Mouse (Mus musculus): ENCODE data around the gene Akap8. TPM values are rescaled to one million over a fixed set of nuclear protein-coding genes. Genes with fewer than 3 reads are reported as not detected.

Akap8 gene
- polyA plus RNA-seq, 1 experiment from 2014 or later: 114 TPM

- Histone ChIP-seq H3K27me3 (replicated peaks) (no peaks in the 10 kb centered on the region), H3K36me3 (replicated peaks) (peaks cover 20% of the 10 kb centered on the region), H3K9me3 (no peaks in the 10 kb centered on the region), H3K4me2 (no peak overlapping the region), H3K4me1 (no peaks in the 10 kb centered on the region), H3K9ac (no peak overlapping the region), H3K27ac (no peak overlapping the region), H3K4me3 (no peak overlapping the region)
- no peak for ATAC-seq (replicated peaks)
- WGBS: 89% methylated on average over 1 of the region's 1 CpGs
These were observed 20.1 kb upstream of the Akap8 start for GRCm38 (mm10) chr17:32341102-32341501.

- no peaks in the 10 kb centered on the region for H3K9me3 ChIP-seq
- no peaks in the 10 kb centered on the region for H3K27me3 ChIP-seq (replicated peaks)
- H3K9ac ChIP-seq: no peak overlapping the region
- H3K27ac ChIP-seq: no peak overlapping the region
- 93% methylated on average over 1 of the region's 1 CpGs for WGBS
- peaks cover 27% of the 10 kb centered on the region for H3K36me3 ChIP-seq (replicated peaks)
- no peak for ATAC-seq (replicated peaks)
- no peaks in the 10 kb centered on the region for H3K4me1 ChIP-seq
- no peak overlapping the region for H3K4me3 ChIP-seq
- no peak overlapping the region for H3K4me2 ChIP-seq
These were observed 19.1 kb upstream of the Akap8 start for GRCm38 (mm10) chr17:32340110-32340509.

GRCm38 (mm10) chr17:32335869-32336268, 14.8 kb upstream of the Akap8 start:
- no peak for ATAC-seq (replicated peaks)
- no peak overlapping the region for H3K27ac ChIP-seq
- no peaks in the 10 kb centered on the region for H3K27me3 ChIP-seq (replicated peaks)
- no peaks in the 10 kb centered on the region for H3K4me1 ChIP-seq
- no peak overlapping the region for H3K4me3 ChIP-seq
- H3K4me2 ChIP-seq: no peak overlapping the region
- no peaks in the 10 kb centered on the region for H3K9me3 ChIP-seq
- H3K36me3 ChIP-seq (replicated peaks): peaks cover 64% of the 10 kb centered on the region
- 83% methylated on average over 2 of the region's 2 CpGs for WGBS
- no peak overlapping the region for H3K9ac ChIP-seq

GRCm38 (mm10) chr17:32334921-32335320, 13.9 kb upstream of the Akap8 start:
- H3K27me3 ChIP-seq (replicated peaks): no peaks in the 10 kb centered on the region
- no peak overlapping the region for H3K27ac ChIP-seq
- H3K36me3 ChIP-seq (replicated peaks): peaks cover 67% of the 10 kb centered on the region
- WGBS: 98% methylated on average over 12 of the region's 12 CpGs
- H3K9me3 ChIP-seq: no peaks in the 10 kb centered on the region
- H3K4me1 ChIP-seq: no peaks in the 10 kb centered on the region
- ATAC-seq (replicated peaks): no peak
- H3K4me2 ChIP-seq: no peak overlapping the region
- H3K4me3 ChIP-seq: no peak overlapping the region
- H3K9ac ChIP-seq: no peak overlapping the region

GRCm38 (mm10) chr17:32333675-32334303, 12.8 kb upstream of the Akap8 start:
- Histone ChIP-seq H3K27me3 (replicated peaks) (no peaks in the 10 kb centered on the region), H3K9me3 (no peaks in the 10 kb centered on the region), H3K4me2 (no peak overlapping the region), H3K36me3 (replicated peaks) (peaks cover 67% of the 10 kb centered on the region), H3K4me3 (no peak overlapping the region), H3K27ac (no peak overlapping the region), H3K4me1 (no peaks in the 10 kb centered on the region), H3K9ac (no peak overlapping the region)
- WGBS: 93% methylated on average over 31 of the region's 31 CpGs
- ATAC-seq (replicated peaks): peak; percentile 11; the same call in 1 of the 2 replicates

GRCm38 (mm10) chr17:32327501-32327900, 6.5 kb upstream of the Akap8 start:
- Histone ChIP-seq H3K36me3 (replicated peaks) (peaks cover 28% of the 10 kb centered on the region), H3K4me2 (no peak overlapping the region), H3K4me3 (no peak overlapping the region), H3K27ac (no peak overlapping the region), H3K9me3 (no peaks in the 10 kb centered on the region), H3K27me3 (replicated peaks) (no peaks in the 10 kb centered on the region), H3K4me1 (peaks cover 5% of the 10 kb centered on the region), H3K9ac (no peak overlapping the region)
- ATAC-seq (replicated peaks): no peak

GRCm38 (mm10) chr17:32322809-32323208, 1.8 kb upstream of the Akap8 start:
- Histone ChIP-seq H3K36me3 (replicated peaks) (peaks cover 9% of the 10 kb centered on the region; the same call in 1 of the 2 replicates), H3K27ac (no peak overlapping the region), H3K9me3 (no peaks in the 10 kb centered on the region), H3K27me3 (replicated peaks) (no peaks in the 10 kb centered on the region), H3K4me1 (peaks cover 34% of the 10 kb centered on the region), H3K4me2 (no peak overlapping the region), H3K9ac (no peak overlapping the region), H3K4me3 (no peak overlapping the region)
- no peak for ATAC-seq (replicated peaks)
- WGBS: 93% methylated on average over 1 of the region's 1 CpGs

- Histone ChIP-seq H3K9ac (peak overlapping the region; percentile 88), H3K36me3 (replicated peaks) (peaks cover 10% of the 10 kb centered on the region; the same call in 1 of the 2 replicates), H3K27ac (peak overlapping the region; percentile 99), H3K4me3 (peak overlapping the region; percentile 97), H3K4me1 (peaks cover 34% of the 10 kb centered on the region), H3K4me2 (peak overlapping the region; percentile 69), H3K27me3 (replicated peaks) (no peaks in the 10 kb centered on the region), H3K9me3 (no peaks in the 10 kb centered on the region)
- WGBS: 24% methylated on average over 6 of the region's 6 CpGs
- ATAC-seq (replicated peaks): no peak; the same call in 1 of the 2 replicates
These were observed 798 bp upstream of the Akap8 start for GRCm38 (mm10) chr17:32321836-32322235.

- WGBS: under 1% methylated on average over 23 of the region's 23 CpGs
- peak overlapping the region; percentile 69 for H3K4me2 ChIP-seq
- peak overlapping the region; percentile 99 for H3K27ac ChIP-seq
- H3K27me3 ChIP-seq (replicated peaks): no peaks in the 10 kb centered on the region
- peak; percentile 71 for ATAC-seq (replicated peaks)
- peak overlapping the region; percentile 97 for H3K4me3 ChIP-seq
- peak overlapping the region; percentile 88 for H3K9ac ChIP-seq
- peaks cover 34% of the 10 kb centered on the region for H3K4me1 ChIP-seq
- H3K36me3 ChIP-seq (replicated peaks): peaks cover 10% of the 10 kb centered on the region
- no peaks in the 10 kb centered on the region for H3K9me3 ChIP-seq
These were observed 324 bp upstream of the Akap8 start for GRCm38 (mm10) chr17:32321390-32321734.

GRCm38 (mm10) chr17:32319950-32320349, 1.1 kb downstream of the Akap8 start:
- H3K27ac ChIP-seq: peak overlapping the region; percentile 99
- WGBS: under 1% methylated on average over 7 of the region's 7 CpGs
- H3K36me3 ChIP-seq (replicated peaks): peaks cover 23% of the 10 kb centered on the region
- peak overlapping the region; percentile 95 for H3K9ac ChIP-seq
- H3K27me3 ChIP-seq (replicated peaks): no peaks in the 10 kb centered on the region
- H3K4me3 ChIP-seq: peak overlapping the region; percentile 97
- peaks cover 34% of the 10 kb centered on the region for H3K4me1 ChIP-seq
- peak overlapping the region; percentile 69 for H3K4me2 ChIP-seq
- H3K9me3 ChIP-seq: no peaks in the 10 kb centered on the region
- ATAC-seq (replicated peaks): no peak

- Histone ChIP-seq H3K27ac (no peak overlapping the region), H3K27me3 (replicated peaks) (no peaks in the 10 kb centered on the region), H3K4me1 (peaks cover 31% of the 10 kb centered on the region), H3K9me3 (no peaks in the 10 kb centered on the region), H3K36me3 (replicated peaks) (peaks cover 46% of the 10 kb centered on the region), H3K9ac (no peak overlapping the region), H3K4me2 (no peak overlapping the region), H3K4me3 (no peak overlapping the region)
- ATAC-seq (replicated peaks): no peak
- 91% methylated on average over 3 of the region's 3 CpGs for WGBS
These were observed 3.3 kb downstream of the Akap8 start for GRCm38 (mm10) chr17:32317708-32318107.

- peaks cover 52% of the 10 kb centered on the region for H3K36me3 ChIP-seq (replicated peaks)
- no peak overlapping the region for H3K4me2 ChIP-seq
- H3K27ac ChIP-seq: no peak overlapping the region
- peaks cover 25% of the 10 kb centered on the region for H3K4me1 ChIP-seq
- ATAC-seq (replicated peaks): no peak
- H3K9ac ChIP-seq: no peak overlapping the region
- H3K4me3 ChIP-seq: no peak overlapping the region
- no peaks in the 10 kb centered on the region for H3K27me3 ChIP-seq (replicated peaks)
- WGBS: 95% methylated on average over 8 of the region's 8 CpGs
- no peaks in the 10 kb centered on the region for H3K9me3 ChIP-seq
These were observed 4.0 kb downstream of the Akap8 start for GRCm38 (mm10) chr17:32317032-32317431.

GRCm38 (mm10) chr17:32315560-32315959, 5.5 kb downstream of the Akap8 start:
- WGBS: 93% methylated on average over 5 of the region's 5 CpGs
- H3K36me3 ChIP-seq (replicated peaks): peaks cover 67% of the 10 kb centered on the region
- H3K9me3 ChIP-seq: no peaks in the 10 kb centered on the region
- peaks cover 21% of the 10 kb centered on the region for H3K4me1 ChIP-seq
- no peak overlapping the region for H3K4me3 ChIP-seq
- H3K27me3 ChIP-seq (replicated peaks): no peaks in the 10 kb centered on the region
- no peak overlapping the region for H3K4me2 ChIP-seq
- no peak for ATAC-seq (replicated peaks)
- no peak overlapping the region for H3K9ac ChIP-seq
- no peak overlapping the region for H3K27ac ChIP-seq
